Mouse (Mus musculus): ENCODE measurements around the gene Fli1. TPM values are rescaled to one million over a fixed set of nuclear protein-coding genes. Genes with fewer than 3 reads are reported as not detected.
A peak's percentile ranks its signal among the peaks of the same experiment; 100 is the strongest.

Gene Fli1
- polyA plus RNA-seq, 1 experiment from 2014 or later: 48.0 TPM

- no peaks in the 10 kb centered on the region for H3K27me3 ChIP-seq (ENCODE audit: control insufficient read depth, insufficient read depth, low read length)
- H3K4me3 ChIP-seq (ENCODE audit: low read depth, low read length): no peak overlapping the region
- no peak overlapping the region for H3K9ac ChIP-seq (replicated peaks; ENCODE audit: low read length)
- no peak for DNase-seq (ENCODE audit: low spot score)
- H3K4me2 ChIP-seq (ENCODE audit: low read depth, low read length): no peak overlapping the region
- H3K36me3 ChIP-seq (replicated peaks; ENCODE audit: control insufficient read depth, insufficient read depth, low read depth, low read length): no peaks in the 10 kb centered on the region
- ATAC-seq (replicated peaks; ENCODE audit: insufficient number of reproducible peaks, low FRiP score, low TSS enrichment, low read depth): no peak
- no peaks in the 10 kb centered on the region for H3K9me3 ChIP-seq (replicated peaks; ENCODE audit: control insufficient read depth, low read length)
- peaks cover 2% of the 10 kb centered on the region; the same call in 1 of the 2 replicates for H3K4me1 ChIP-seq (ENCODE audit: control insufficient read depth, insufficient read depth, low read length)
- WGBS: 67% methylated on average over 2 of the region's 2 CpGs
- H3K27ac ChIP-seq (replicated peaks; ENCODE audit: low read depth, low read length): no peak overlapping the region
These were observed 49.9 kb downstream of the Fli1 start for GRCm38 (mm10) chr9:32492753-32493152.

GRCm38 (mm10) chr9:32491484-32491883, 51.2 kb downstream of the Fli1 start:
- no peak for ATAC-seq (replicated peaks; ENCODE audit: insufficient number of reproducible peaks, low FRiP score, low TSS enrichment, low read depth)
- DNase-seq (ENCODE audit: low spot score): no peak
- Histone ChIP-seq H3K4me1 (ENCODE audit: control insufficient read depth, insufficient read depth, low read length) (peaks cover 2% of the 10 kb centered on the region; the same call in 1 of the 2 replicates), H3K27ac (replicated peaks; ENCODE audit: low read depth, low read length) (no peak overlapping the region), H3K9ac (replicated peaks; ENCODE audit: low read length) (no peak overlapping the region), H3K4me2 (ENCODE audit: low read depth, low read length) (no peak overlapping the region), H3K36me3 (replicated peaks; ENCODE audit: control insufficient read depth, insufficient read depth, low read depth, low read length) (no peaks in the 10 kb centered on the region), H3K27me3 (ENCODE audit: control insufficient read depth, insufficient read depth, low read length) (no peaks in the 10 kb centered on the region), H3K9me3 (replicated peaks; ENCODE audit: control insufficient read depth, low read length) (no peaks in the 10 kb centered on the region), H3K4me3 (ENCODE audit: low read depth, low read length) (no peak overlapping the region)
- 95% methylated on average over 2 of the region's 2 CpGs for WGBS

GRCm38 (mm10) chr9:32489794-32490358, 52.8 kb downstream of the Fli1 start:
- DNase-seq (ENCODE audit: low spot score): no peak
- Histone ChIP-seq H3K4me2 (ENCODE audit: low read depth, low read length) (no peak overlapping the region), H3K4me3 (ENCODE audit: low read depth, low read length) (no peak overlapping the region), H3K4me1 (ENCODE audit: control insufficient read depth, insufficient read depth, low read length) (no peaks in the 10 kb centered on the region), H3K27me3 (ENCODE audit: control insufficient read depth, insufficient read depth, low read length) (no peaks in the 10 kb centered on the region), H3K9me3 (replicated peaks; ENCODE audit: control insufficient read depth, low read length) (no peaks in the 10 kb centered on the region), H3K9ac (replicated peaks; ENCODE audit: low read length) (no peak overlapping the region), H3K36me3 (replicated peaks; ENCODE audit: control insufficient read depth, insufficient read depth, low read depth, low read length) (no peaks in the 10 kb centered on the region), H3K27ac (replicated peaks; ENCODE audit: low read depth, low read length) (no peak overlapping the region)
- no peak for ATAC-seq (replicated peaks; ENCODE audit: insufficient number of reproducible peaks, low FRiP score, low TSS enrichment, low read depth)
- WGBS: 63% methylated on average over 4 of the region's 4 CpGs

GRCm38 (mm10) chr9:32489315-32489714, 53.3 kb downstream of the Fli1 start:
- H3K9ac ChIP-seq (replicated peaks; ENCODE audit: low read length): no peak overlapping the region
- no peak overlapping the region for H3K27ac ChIP-seq (replicated peaks; ENCODE audit: low read depth, low read length)
- H3K4me3 ChIP-seq (ENCODE audit: low read depth, low read length): no peak overlapping the region
- peak; percentile 36 for DNase-seq (ENCODE audit: low spot score)
- H3K4me2 ChIP-seq (ENCODE audit: low read depth, low read length): no peak overlapping the region
- no peaks in the 10 kb centered on the region for H3K4me1 ChIP-seq (ENCODE audit: control insufficient read depth, insufficient read depth, low read length)
- 54% methylated on average over 4 of the region's 4 CpGs for WGBS
- no peaks in the 10 kb centered on the region for H3K36me3 ChIP-seq (replicated peaks; ENCODE audit: control insufficient read depth, insufficient read depth, low read depth, low read length)
- H3K27me3 ChIP-seq (ENCODE audit: control insufficient read depth, insufficient read depth, low read length): no peaks in the 10 kb centered on the region
- ATAC-seq (replicated peaks; ENCODE audit: insufficient number of reproducible peaks, low FRiP score, low TSS enrichment, low read depth): no peak
- H3K9me3 ChIP-seq (replicated peaks; ENCODE audit: control insufficient read depth, low read length): no peaks in the 10 kb centered on the region

GRCm38 (mm10) chr9:32488627-32489026, 54.0 kb downstream of the Fli1 start:
- Histone ChIP-seq H3K27me3 (ENCODE audit: control insufficient read depth, insufficient read depth, low read length) (no peaks in the 10 kb centered on the region), H3K4me1 (ENCODE audit: control insufficient read depth, insufficient read depth, low read length) (no peaks in the 10 kb centered on the region), H3K36me3 (replicated peaks; ENCODE audit: control insufficient read depth, insufficient read depth, low read depth, low read length) (no peaks in the 10 kb centered on the region), H3K9ac (replicated peaks; ENCODE audit: low read length) (no peak overlapping the region), H3K4me3 (ENCODE audit: low read depth, low read length) (no peak overlapping the region), H3K9me3 (replicated peaks; ENCODE audit: control insufficient read depth, low read length) (no peaks in the 10 kb centered on the region), H3K27ac (replicated peaks; ENCODE audit: low read depth, low read length) (no peak overlapping the region), H3K4me2 (ENCODE audit: low read depth, low read length) (no peak overlapping the region)
- ATAC-seq (replicated peaks; ENCODE audit: insufficient number of reproducible peaks, low FRiP score, low TSS enrichment, low read depth) (no peak), DNase-seq (ENCODE audit: low spot score) (no peak)

- WGBS: 92% methylated on average over 5 of the region's 5 CpGs
- no peaks in the 10 kb centered on the region for H3K9me3 ChIP-seq (replicated peaks; ENCODE audit: control insufficient read depth, low read length)
- no peaks in the 10 kb centered on the region for H3K36me3 ChIP-seq (replicated peaks; ENCODE audit: control insufficient read depth, insufficient read depth, low read depth, low read length)
- ATAC-seq (replicated peaks; ENCODE audit: insufficient number of reproducible peaks, low FRiP score, low TSS enrichment, low read depth) (no peak), DNase-seq (ENCODE audit: low spot score) (no peak)
- H3K27ac ChIP-seq (replicated peaks; ENCODE audit: low read depth, low read length): no peak overlapping the region
- no peaks in the 10 kb centered on the region for H3K4me1 ChIP-seq (ENCODE audit: control insufficient read depth, insufficient read depth, low read length)
- H3K9ac ChIP-seq (replicated peaks; ENCODE audit: low read length): no peak overlapping the region
- no peaks in the 10 kb centered on the region for H3K27me3 ChIP-seq (ENCODE audit: control insufficient read depth, insufficient read depth, low read length)
- no peak overlapping the region for H3K4me2 ChIP-seq (ENCODE audit: low read depth, low read length)
- no peak overlapping the region for H3K4me3 ChIP-seq (ENCODE audit: low read depth, low read length)
These were observed 54.8 kb downstream of the Fli1 start for GRCm38 (mm10) chr9:32487823-32488222.

GRCm38 (mm10) chr9:32487401-32487800, 55.3 kb downstream of the Fli1 start:
- no peak overlapping the region for H3K27ac ChIP-seq (replicated peaks; ENCODE audit: low read depth, low read length)
- DNase-seq (ENCODE audit: low spot score) (no peak), ATAC-seq (replicated peaks; ENCODE audit: insufficient number of reproducible peaks, low FRiP score, low TSS enrichment, low read depth) (no peak)
- H3K9me3 ChIP-seq (replicated peaks; ENCODE audit: control insufficient read depth, low read length): no peaks in the 10 kb centered on the region
- H3K4me1 ChIP-seq (ENCODE audit: control insufficient read depth, insufficient read depth, low read length): no peaks in the 10 kb centered on the region
- no peaks in the 10 kb centered on the region for H3K36me3 ChIP-seq (replicated peaks; ENCODE audit: control insufficient read depth, insufficient read depth, low read depth, low read length)
- no peak overlapping the region for H3K4me2 ChIP-seq (ENCODE audit: low read depth, low read length)
- H3K27me3 ChIP-seq (ENCODE audit: control insufficient read depth, insufficient read depth, low read length): no peaks in the 10 kb centered on the region
- no peak overlapping the region for H3K9ac ChIP-seq (replicated peaks; ENCODE audit: low read length)
- no peak overlapping the region for H3K4me3 ChIP-seq (ENCODE audit: low read depth, low read length)
- 77% methylated on average over 4 of the region's 4 CpGs for WGBS

GRCm38 (mm10) chr9:32480418-32480817, 62.2 kb downstream of the Fli1 start:
- Histone ChIP-seq H3K27ac (replicated peaks; ENCODE audit: low read depth, low read length) (no peak overlapping the region), H3K9me3 (replicated peaks; ENCODE audit: control insufficient read depth, low read length) (no peaks in the 10 kb centered on the region), H3K27me3 (ENCODE audit: control insufficient read depth, insufficient read depth, low read length) (no peaks in the 10 kb centered on the region), H3K36me3 (replicated peaks; ENCODE audit: control insufficient read depth, insufficient read depth, low read depth, low read length) (peaks cover 1% of the 10 kb centered on the region), H3K4me2 (ENCODE audit: low read depth, low read length) (no peak overlapping the region), H3K4me3 (ENCODE audit: low read depth, low read length) (no peak overlapping the region), H3K9ac (replicated peaks; ENCODE audit: low read length) (no peak overlapping the region), H3K4me1 (ENCODE audit: control insufficient read depth, insufficient read depth, low read length) (no peaks in the 10 kb centered on the region)
- ATAC-seq (replicated peaks; ENCODE audit: insufficient number of reproducible peaks, low FRiP score, low TSS enrichment, low read depth): no peak
- DNase-seq (ENCODE audit: low spot score): no peak
- WGBS: 81% methylated on average over 5 of the region's 5 CpGs
